Mouse (Mus musculus): ENCODE data around the gene Narfl. TPM values are rescaled to one million over a fixed set of nuclear protein-coding genes. Genes with fewer than 3 reads are reported as not detected.

Gene Narfl
- 36.6 and 38.7 TPM in 2 replicates for polyA plus RNA-seq (2015; fragmentation: Nextera tagmentation; extraction: Ambion mirVana)

DNA sequence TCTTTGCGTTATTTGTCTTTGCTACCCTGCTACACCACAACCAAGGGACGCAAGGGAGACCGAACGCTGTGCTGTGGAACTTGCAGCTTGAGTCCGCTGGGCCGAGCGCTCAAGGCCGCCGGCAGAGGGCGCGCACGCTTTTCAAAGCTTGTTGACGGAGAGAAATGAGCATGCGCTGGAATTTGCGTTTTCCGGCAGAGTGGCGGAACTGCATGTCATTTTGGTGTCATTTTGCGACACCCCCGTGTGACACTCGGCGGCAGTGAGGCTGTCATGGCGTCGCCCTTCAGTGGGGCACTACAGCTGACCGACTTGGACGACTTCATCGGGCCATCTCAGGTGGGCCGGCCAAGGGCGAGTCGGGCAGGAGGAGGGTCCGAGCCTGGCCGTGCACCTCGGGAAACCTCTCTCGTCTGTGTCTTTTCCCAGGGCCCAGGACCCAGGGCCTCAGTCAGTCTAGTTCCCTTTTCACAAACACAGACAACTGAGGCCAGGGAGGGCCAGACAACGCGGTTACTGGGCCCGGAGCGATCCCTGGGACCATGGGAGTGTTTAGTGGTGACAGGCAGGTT lies at the start of gene Narfl:
Narfl (plus strand) TSS at position 228 of the 572 bp plus-strand sequence.

DNA sequence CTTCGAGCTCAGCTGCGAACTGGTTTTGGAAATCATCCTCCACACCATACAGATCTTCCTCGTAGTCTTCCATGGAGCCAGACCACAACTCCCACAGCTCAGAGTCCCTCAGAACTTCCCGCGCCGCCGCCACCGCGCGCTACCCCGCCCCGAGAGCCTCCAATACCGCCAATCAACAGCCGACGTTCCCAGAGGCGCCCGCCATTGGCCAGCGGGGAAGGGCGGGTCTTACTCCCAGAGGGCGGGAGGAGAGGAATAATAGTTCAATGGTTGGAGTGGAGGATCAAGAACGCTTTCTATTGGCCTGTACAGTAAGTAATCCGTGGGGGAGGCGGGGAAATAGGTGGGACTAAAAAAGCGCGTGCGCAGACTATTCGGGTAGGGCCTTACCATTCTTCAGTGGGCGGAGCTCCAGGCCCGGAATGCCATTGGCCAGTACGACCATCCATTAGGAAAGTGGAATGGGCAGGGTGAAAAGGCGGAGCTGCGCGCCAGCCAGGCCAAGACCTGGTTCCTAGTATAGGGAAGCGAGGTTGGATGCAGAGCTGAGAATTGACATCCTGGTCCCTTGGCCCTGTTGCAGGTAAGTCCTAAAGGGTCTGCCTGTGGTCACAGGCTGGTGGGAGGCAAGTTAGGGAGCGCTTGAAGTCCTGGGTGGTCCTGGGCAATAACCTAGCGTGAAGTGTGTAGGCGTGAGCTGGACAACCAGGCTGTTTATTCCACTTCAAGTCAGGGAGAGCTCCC lies 46.1 kb upstream of the Narfl start, which contains the start of the genes Chtf18 and Rpusd1:
Chtf18 (minus strand) TSS at position 155 of the 744 bp plus-strand sequence.
Rpusd1 (plus strand) TSS at position 406 of the 744 bp plus-strand sequence.

DNA sequence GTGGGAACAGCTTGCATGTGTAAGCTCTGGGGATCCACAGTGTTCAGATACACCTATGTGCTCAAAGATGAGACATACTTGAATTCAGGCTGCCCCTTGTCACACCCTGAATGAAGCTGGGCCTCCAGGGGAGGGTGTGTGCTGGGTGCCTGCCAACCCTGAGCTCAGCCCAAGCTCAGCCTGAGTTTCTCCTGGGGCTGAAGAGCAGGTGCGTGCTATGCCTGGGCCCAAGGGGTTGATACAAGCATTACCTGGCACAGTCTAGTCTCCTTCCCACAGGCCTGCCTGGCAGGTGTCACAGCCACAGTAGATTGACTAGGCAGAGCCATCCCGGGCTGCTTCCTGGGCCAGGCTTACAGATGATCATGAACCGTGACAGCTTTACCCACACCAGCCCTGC lies 37.8 kb upstream of the Narfl start, which contains the start of gene Mslnl:
Mslnl (plus strand) TSS at position 298 of the 400 bp plus-strand sequence.

DNA sequence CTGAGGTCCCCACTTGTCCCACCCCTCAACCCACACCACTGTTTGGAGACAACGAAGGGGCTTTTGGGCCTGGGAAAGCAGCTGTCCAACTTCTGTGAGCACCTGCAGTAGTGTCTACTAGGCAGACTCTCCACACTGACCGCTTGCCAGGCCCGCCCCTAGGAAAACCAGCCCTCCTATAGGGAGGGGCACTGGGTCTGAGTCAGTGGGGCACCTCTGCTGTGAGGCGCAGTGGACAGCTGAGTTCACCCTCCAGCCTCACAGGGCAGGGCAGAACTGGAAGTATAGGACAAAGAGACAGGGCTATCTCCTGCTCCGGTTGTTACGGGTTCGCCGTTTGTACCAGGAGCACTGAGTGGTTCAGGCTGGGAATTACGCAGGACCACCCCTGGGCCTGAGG lies 19.3 kb upstream of the Narfl start, which contains the start of gene Msln:
Msln (minus strand) TSS at position 138 of the 400 bp plus-strand sequence.

DNA sequence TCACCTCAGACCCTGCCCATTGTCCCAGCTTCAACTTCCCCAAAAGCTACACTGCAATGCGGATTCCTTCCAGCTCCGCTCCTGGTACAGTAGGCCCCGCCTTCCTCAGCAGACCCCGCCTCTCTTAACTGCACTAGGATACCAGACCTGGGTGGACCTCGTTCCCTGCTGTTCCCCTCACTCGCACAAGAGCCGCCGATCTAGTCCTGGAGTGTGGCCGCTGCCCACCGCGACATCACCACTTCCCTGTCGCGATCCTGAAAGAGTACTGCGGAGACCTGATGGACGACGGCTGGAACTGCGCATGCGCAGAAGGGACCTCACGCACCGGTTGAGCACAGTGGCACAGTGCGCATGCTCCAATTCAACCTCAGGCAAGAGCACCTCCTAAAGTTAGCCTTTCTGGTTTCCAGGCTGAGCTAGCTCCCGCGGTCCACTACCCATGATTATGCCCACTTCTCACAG lies 11.7 kb downstream of the Narfl start, which contains the start of gene Haghl:
Haghl (minus strand) TSS at position 393 of the 465 bp plus-strand sequence.

DNA sequence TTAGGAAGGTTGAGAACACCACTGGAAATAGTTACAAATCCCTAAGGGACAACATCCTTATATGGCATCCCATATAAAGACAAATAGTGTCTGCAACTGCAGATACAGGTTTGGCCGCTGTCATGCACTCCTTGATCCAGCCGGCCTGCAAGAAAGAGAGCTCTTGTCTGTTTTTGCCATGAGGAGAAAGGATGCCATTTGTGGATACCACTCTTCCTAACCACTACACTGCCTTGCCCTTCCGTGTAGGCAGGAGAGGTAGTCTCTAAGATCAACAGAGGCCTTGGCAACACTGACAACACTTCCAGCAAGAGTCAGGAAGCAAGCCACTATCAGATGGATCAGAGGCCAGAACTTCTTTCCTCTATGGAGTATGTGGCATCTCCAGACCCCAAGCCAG lies 12.7 kb downstream of the Narfl start, which contains the start of gene Ccdc78:
Ccdc78 (plus strand) TSS at position 301 of the 400 bp plus-strand sequence.

DNA sequence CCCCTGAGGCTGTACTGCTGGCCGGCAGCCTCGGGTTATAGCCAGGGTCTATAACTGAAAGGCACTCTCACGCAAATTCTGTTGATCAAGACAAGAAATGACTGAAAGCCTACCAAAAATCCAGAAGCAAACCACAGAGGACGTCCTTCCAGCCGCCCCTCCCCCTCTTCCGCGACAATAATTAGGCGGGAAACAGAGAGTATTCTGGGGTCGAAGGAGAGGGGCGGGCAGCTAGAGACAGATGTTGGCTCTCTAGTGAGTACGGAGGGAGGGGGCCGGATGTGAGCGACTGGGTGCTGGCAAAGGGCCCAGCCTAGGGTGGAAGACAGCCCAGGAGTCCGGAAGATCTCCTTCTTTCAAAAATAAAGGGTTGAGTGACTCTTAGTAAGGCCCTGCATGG lies 19.0 kb downstream of the Narfl start, which contains the start of gene Fam173a:
Fam173a (minus strand) TSS at position 287 of the 400 bp plus-strand sequence.

DNA sequence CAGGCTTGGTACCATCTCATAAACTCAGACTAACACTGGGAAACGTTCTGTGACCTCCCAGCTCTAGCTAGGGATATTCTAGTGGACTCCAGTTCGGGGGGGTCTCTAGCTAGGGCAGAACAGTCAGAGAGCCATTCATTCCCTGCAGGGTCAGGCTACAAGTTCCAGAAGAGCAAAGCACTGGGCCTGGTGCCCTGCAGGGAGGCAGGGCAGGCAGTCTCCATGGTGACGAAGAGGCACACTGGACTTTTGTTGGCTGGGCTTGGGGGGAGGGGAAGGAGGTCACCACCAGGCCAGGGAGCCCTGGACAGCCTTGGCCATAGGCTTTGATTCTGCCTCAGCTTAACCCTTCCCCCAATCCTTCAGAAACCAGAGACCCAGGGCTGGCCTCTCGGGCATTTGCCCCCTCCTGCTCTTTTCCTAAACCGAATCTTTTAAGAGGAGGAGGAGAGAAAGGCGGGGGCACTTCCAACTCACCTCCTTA lies 22.1 kb downstream of the Narfl start, which contains the start of gene AC134908.4:
AC134908.4 (minus strand) TSS at position 51 of the 484 bp plus-strand sequence.

DNA sequence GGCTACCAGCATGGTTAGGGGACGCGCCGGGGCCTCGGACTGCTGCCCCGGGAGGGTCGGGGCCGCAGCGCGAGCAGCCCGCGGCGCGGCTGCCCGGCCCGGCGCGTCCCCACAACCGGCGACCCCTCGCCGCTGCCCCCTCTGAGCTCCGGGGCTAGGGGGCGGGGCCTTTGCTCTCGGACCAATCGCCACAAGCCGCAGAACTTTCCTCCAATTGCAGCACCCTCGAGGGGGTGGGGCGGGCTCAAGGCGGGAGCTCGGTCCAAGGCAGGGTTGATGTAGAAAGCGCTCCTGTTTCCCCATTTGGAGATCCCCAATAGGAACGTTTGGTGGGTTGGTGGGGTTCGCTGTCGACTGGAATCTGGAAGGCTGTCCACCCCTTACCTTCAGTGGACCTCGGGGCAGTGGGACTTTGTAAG lies 23.4 kb downstream of the Narfl start, which contains the start of gene Metrn:
Metrn (minus strand) TSS at position 186 of the 419 bp plus-strand sequence.

DNA sequence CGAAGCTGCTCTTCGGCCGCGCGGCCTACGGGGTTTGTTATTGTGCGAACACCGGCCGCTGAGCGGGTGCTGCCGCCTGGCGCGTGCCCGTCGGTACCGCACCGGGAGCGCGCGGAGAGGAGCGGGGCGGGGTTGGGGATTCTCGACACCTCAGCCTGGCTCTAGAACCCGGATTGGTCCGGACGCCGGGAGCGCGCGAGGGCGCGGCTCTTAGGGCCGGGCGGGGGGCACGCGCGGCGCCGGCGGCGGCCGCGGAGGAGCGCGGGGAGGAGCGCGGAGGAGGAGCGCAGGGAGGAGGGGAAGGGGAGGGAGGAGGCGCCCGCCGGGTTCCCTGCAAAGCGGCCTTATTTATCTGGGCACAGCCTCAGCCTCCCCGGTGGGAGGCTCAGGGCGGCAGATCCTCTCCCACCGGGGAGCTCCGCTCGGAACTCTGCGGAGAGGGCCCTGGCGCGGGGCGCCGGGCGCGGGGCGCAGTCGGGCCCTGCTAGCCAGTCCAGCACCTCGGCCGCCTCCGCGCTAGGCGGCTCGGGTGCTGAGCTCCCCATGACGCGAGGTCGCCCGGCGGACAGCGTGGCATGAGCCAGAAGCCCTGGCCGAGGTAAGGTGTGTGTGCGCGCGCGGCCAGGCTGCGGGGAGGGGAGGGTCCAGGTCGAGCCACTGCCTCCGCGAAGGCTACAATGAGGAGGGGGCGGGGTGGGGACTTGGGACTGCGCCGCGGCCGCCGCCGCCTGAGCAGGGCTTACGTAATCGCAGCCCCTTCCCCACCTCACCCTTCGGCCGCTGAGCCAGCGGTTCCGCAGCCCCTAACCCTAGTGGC lies 35.4 kb downstream of the Narfl start, which contains the start of gene Fbxl16:
Fbxl16 (plus strand) TSS at position 297 of the 817 bp plus-strand sequence.

DNA sequence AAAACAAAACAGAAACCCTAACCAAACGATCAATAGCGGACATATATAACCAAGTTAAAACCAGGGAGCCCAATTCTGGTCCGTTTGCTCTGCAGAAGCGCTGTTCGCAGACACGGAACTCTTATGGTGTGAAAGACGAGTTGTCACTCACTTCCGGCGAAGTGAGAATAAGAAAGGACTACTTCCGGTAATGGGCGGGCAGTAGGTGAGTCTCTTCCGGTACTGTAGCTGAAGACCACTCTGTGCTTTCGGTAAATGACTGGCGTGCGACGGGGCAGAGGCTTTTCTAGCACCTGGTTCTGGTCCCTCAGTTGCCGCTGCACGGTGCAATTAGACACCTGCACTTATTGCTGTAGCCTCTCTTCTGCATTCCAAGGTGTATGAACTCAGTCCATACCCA lies 49.9 kb downstream of the Narfl start, which contains the start of gene Wdr24:
Wdr24 (plus strand) TSS at position 176 of the 400 bp plus-strand sequence.

DNA sequence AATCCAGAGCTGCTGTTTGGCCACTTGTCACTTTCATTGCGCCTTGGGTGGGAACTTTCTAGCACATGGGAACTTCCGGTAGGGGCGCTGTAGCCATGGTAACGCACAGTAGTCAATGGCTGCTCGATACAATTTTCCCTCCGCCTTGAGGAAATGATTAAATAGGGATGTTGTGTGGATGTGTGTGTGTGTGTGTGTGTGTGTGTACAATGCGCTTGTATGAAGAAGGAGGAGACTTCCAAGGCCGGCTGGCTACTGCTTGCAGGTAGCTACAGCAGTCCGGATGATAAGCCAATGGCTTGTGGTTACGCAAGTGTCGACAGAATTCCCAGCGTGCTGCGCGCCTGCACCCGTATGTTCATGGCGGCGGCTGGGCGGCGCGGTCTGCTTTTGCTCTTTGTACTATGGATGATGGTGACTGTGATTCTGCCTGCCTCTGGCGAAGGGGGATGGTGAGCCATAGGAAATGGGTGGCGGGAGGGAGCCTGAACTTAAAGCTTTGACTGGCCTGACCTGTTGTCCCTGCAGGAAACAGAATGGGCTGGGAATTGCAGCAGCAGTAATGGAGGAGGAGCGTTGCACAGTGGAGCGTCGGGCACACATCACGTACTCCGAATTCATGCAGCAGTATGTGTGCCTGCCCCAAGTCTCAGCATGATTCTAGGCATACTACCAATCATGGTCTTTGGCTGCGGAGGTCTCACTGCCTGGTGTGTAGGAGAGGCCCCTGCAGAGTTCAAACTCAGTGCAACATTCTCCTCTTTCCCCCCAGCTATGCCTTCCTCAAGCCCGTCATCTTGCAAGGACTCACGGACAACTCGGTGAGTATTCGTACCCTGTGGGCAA lies 55.4 kb downstream of the Narfl start, which contains the start of gene Jmjd8:
Jmjd8 (plus strand) TSS at position 156 of the 846 bp plus-strand sequence.

Small RNAs within 50 kb of the gene (microRNA-seq; reads per million reads assigned to microRNA genes)
- gene Gm25083 (0 reads per million in 2 experiments), gene Mir3082 (0.10 to 0.64 reads per million in 2 experiments), gene Mir6966 (0.20 to 1.1 reads per million in 2 experiments)

Other genes with a start within 250 kb of the Narfl start
- gene Sox8, start 203.1 kb upstream of the Narfl start, polyA plus RNA-seq (2015; fragmentation: Nextera tagmentation; extraction: Ambion mirVana), result 14.7 and 16.2 TPM in 2 replicates
- gene Lmf1, start 194.7 kb upstream of the Narfl start, polyA plus RNA-seq (2015; fragmentation: Nextera tagmentation; extraction: Ambion mirVana), result 11.6 and 14.8 TPM in 2 replicates
- 0.28 TPM in 1 of 2 replicates, not detected in the other for gene Gng13, start 56.6 kb upstream of the Narfl start, polyA plus RNA-seq (2015; fragmentation: Nextera tagmentation; extraction: Ambion mirVana)
- gene Chtf18, start 46.4 kb upstream of the Narfl start, polyA plus RNA-seq (2015; fragmentation: Nextera tagmentation; extraction: Ambion mirVana), result 3.2 and 4.6 TPM in 2 replicates
- gene Rpusd1, start 46.1 kb upstream of the Narfl start, polyA plus RNA-seq (2015; fragmentation: Nextera tagmentation; extraction: Ambion mirVana), result 8.7 and 9.4 TPM in 2 replicates
- gene Mslnl, start 37.7 kb upstream of the Narfl start, polyA plus RNA-seq (2015; fragmentation: Nextera tagmentation; extraction: Ambion mirVana), result not detected in 2 replicates
- gene Msln, start 19.4 kb upstream of the Narfl start, polyA plus RNA-seq (2015; fragmentation: Nextera tagmentation; extraction: Ambion mirVana), result 1.4 and 1.7 TPM in 2 replicates
- 31.4 and 32.9 TPM in 2 replicates for gene Haghl, start 11.9 kb downstream of the Narfl start, polyA plus RNA-seq (2015; fragmentation: Nextera tagmentation; extraction: Ambion mirVana)
- 0.16 and 0.22 TPM in 2 replicates for gene Ccdc78, start 12.8 kb downstream of the Narfl start, polyA plus RNA-seq (2015; fragmentation: Nextera tagmentation; extraction: Ambion mirVana)
- gene Fam173a, start 19.1 kb downstream of the Narfl start, polyA plus RNA-seq (2015; fragmentation: Nextera tagmentation; extraction: Ambion mirVana), result 55.4 and 60.9 TPM in 2 replicates
- 0.35 and 0.65 TPM in 2 replicates for gene AC134908.4, start 21.9 kb downstream of the Narfl start, polyA plus RNA-seq (2015; fragmentation: Nextera tagmentation; extraction: Ambion mirVana)
- gene Metrn, start 23.4 kb downstream of the Narfl start, polyA plus RNA-seq (2015; fragmentation: Nextera tagmentation; extraction: Ambion mirVana), result 22.8 and 28.7 TPM in 2 replicates
- 0.72 and 0.95 TPM in 2 replicates for gene Fbxl16, start 35.3 kb downstream of the Narfl start, polyA plus RNA-seq (2015; fragmentation: Nextera tagmentation; extraction: Ambion mirVana)
- 11.8 and 12.4 TPM in 2 replicates for gene Wdr24, start 49.9 kb downstream of the Narfl start, polyA plus RNA-seq (2015; fragmentation: Nextera tagmentation; extraction: Ambion mirVana)
- 17.9 and 23.0 TPM in 2 replicates for gene Jmjd8, start 55.1 kb downstream of the Narfl start, polyA plus RNA-seq (2015; fragmentation: Nextera tagmentation; extraction: Ambion mirVana)
- 186 and 212 TPM in 2 replicates for gene Stub1, start 59.6 kb downstream of the Narfl start, polyA plus RNA-seq (2015; fragmentation: Nextera tagmentation; extraction: Ambion mirVana)
- 13.6 and 17.2 TPM in 2 replicates for gene Rhbdl1, start 63.5 kb downstream of the Narfl start, polyA plus RNA-seq (2015; fragmentation: Nextera tagmentation; extraction: Ambion mirVana)
- gene Gm20683, start 68.0 kb downstream of the Narfl start, polyA plus RNA-seq (2015; fragmentation: Nextera tagmentation; extraction: Ambion mirVana), result 4.3 and 4.5 TPM in 2 replicates
- gene Rhot2, start 71.1 kb downstream of the Narfl start, polyA plus RNA-seq (2015; fragmentation: Nextera tagmentation; extraction: Ambion mirVana), result 11.2 and 13.6 TPM in 2 replicates
- 3.5 and 5.5 TPM in 2 replicates for gene Wdr90, start 87.7 kb downstream of the Narfl start, polyA plus RNA-seq (2015; fragmentation: Nextera tagmentation; extraction: Ambion mirVana)
- gene Mcrip2, start 95.0 kb downstream of the Narfl start, polyA plus RNA-seq (2015; fragmentation: Nextera tagmentation; extraction: Ambion mirVana), result 120 and 122 TPM in 2 replicates
- gene Mettl26, start 101.3 kb downstream of the Narfl start, polyA plus RNA-seq (2015; fragmentation: Nextera tagmentation; extraction: Ambion mirVana), result 35.5 and 37.9 TPM in 2 replicates
- 0.15 and 0.19 TPM in 2 replicates for gene Wfikkn1, start 107.1 kb downstream of the Narfl start, polyA plus RNA-seq (2015; fragmentation: Nextera tagmentation; extraction: Ambion mirVana)
- gene Rab40c, start 146.0 kb downstream of the Narfl start, polyA plus RNA-seq (2015; fragmentation: Nextera tagmentation; extraction: Ambion mirVana), result 9.7 and 10.2 TPM in 2 replicates
- gene Pigq, start 171.2 kb downstream of the Narfl start, polyA plus RNA-seq (2015; fragmentation: Nextera tagmentation; extraction: Ambion mirVana), result 27.6 and 28.6 TPM in 2 replicates
- gene Nhlrc4, start 171.2 kb downstream of the Narfl start, polyA plus RNA-seq (2015; fragmentation: Nextera tagmentation; extraction: Ambion mirVana), result not detected in 2 replicates
- 0.14 TPM in 1 of 2 replicates, not detected in the other for gene A930017K11Rik, start 178.8 kb downstream of the Narfl start, polyA plus RNA-seq (2015; fragmentation: Nextera tagmentation; extraction: Ambion mirVana)
- gene Capn15, start 212.0 kb downstream of the Narfl start, polyA plus RNA-seq (2015; fragmentation: Nextera tagmentation; extraction: Ambion mirVana), result 6.7 and 8.4 TPM in 2 replicates

Data from skeletal muscle tissue, postnatal 0 days (tissue).